Mouse (Mus musculus): ENCODE measurements around the gene Cd38.

The Cd38 gene

GRCm38 (mm10) chr5:43868253-43868652, at the start of gene Cd38:
Cd38 (plus strand) TSS chr5:43868553.
- no peak for DNase-seq (ENCODE audit: low spot score in 2 of 2)

- no peak for DNase-seq (ENCODE audit: low spot score in 2 of 2)
Observed at GRCm38 (mm10) chr5:43818695-43819094, 49.7 kb upstream of the Cd38 start, which contains the start of gene Bst1. Bst1 (plus strand) TSS chr5:43818885.

GRCm38 (mm10) chr5:43820785-43821184, 47.6 kb upstream of the Cd38 start:
- no peak for DNase-seq (ENCODE audit: low spot score in 2 of 2)

GRCm38 (mm10) chr5:43821538-43821937, 46.8 kb upstream of the Cd38 start, which contains the start of gene Fbxl5:
Fbxl5 (minus strand) TSS chr5:43821638.
- DNase-seq (ENCODE audit: low spot score in 2 of 2), result no peak

- DNase-seq (ENCODE audit: low spot score in 2 of 2), result no peak
Observed at GRCm38 (mm10) chr5:43822199-43822598, 46.2 kb upstream of the Cd38 start.

- DNase-seq (ENCODE audit: low spot score in 2 of 2), result no peak
Observed at GRCm38 (mm10) chr5:43822824-43823223, 45.5 kb upstream of the Cd38 start.

- DNase-seq (ENCODE audit: low spot score in 2 of 2), result no peak
Observed at GRCm38 (mm10) chr5:43824580-43824979, 43.8 kb upstream of the Cd38 start.

- DNase-seq (ENCODE audit: low spot score in 2 of 2), result no peak
Observed at GRCm38 (mm10) chr5:43826883-43827282, 41.5 kb upstream of the Cd38 start.

GRCm38 (mm10) chr5:43827366-43827765, 41.0 kb upstream of the Cd38 start:
- DNase-seq (ENCODE audit: low spot score in 2 of 2), result peak in 1 of 2 experiments; percentile 1

GRCm38 (mm10) chr5:43836590-43836989, 31.8 kb upstream of the Cd38 start:
- peak; percentile 30 to 31 for DNase-seq (ENCODE audit: low spot score in 2 of 2)

GRCm38 (mm10) chr5:43837372-43837771, 31.0 kb upstream of the Cd38 start:
- peak in 1 of 2 experiments; percentile 43 for DNase-seq (ENCODE audit: low spot score in 2 of 2)

- peak; percentile 35 to 72 for DNase-seq (ENCODE audit: low spot score in 2 of 2)
Observed at GRCm38 (mm10) chr5:43841144-43842010, 27.0 kb upstream of the Cd38 start.

- DNase-seq (ENCODE audit: low spot score in 2 of 2), result no peak
Observed at GRCm38 (mm10) chr5:43842011-43842285, 26.4 kb upstream of the Cd38 start.

- DNase-seq (ENCODE audit: low spot score in 2 of 2), result no peak
Observed at GRCm38 (mm10) chr5:43842576-43843155, 25.7 kb upstream of the Cd38 start.

- peak; percentile 36 to 38 for DNase-seq (ENCODE audit: low spot score in 2 of 2)
Observed at GRCm38 (mm10) chr5:43845083-43845482, 23.3 kb upstream of the Cd38 start.

- DNase-seq (ENCODE audit: low spot score in 2 of 2), result no peak
Observed at GRCm38 (mm10) chr5:43845646-43846045, 22.7 kb upstream of the Cd38 start.

GRCm38 (mm10) chr5:43846227-43846626, 22.1 kb upstream of the Cd38 start:
- DNase-seq (ENCODE audit: low spot score in 2 of 2), result no peak

- DNase-seq (ENCODE audit: low spot score in 2 of 2), result no peak
Observed at GRCm38 (mm10) chr5:43847555-43847954, 20.8 kb upstream of the Cd38 start.

- no peak for DNase-seq (ENCODE audit: low spot score in 2 of 2)
Observed at GRCm38 (mm10) chr5:43848275-43848674, 20.1 kb upstream of the Cd38 start.

- DNase-seq (ENCODE audit: low spot score in 2 of 2), result no peak
Observed at GRCm38 (mm10) chr5:43853096-43853867, 15.1 kb upstream of the Cd38 start.

GRCm38 (mm10) chr5:43853868-43854488, 14.4 kb upstream of the Cd38 start:
- DNase-seq (ENCODE audit: low spot score in 2 of 2), result no peak

- DNase-seq (ENCODE audit: low spot score in 2 of 2), result no peak
Observed at GRCm38 (mm10) chr5:43855769-43856168, 12.6 kb upstream of the Cd38 start.
